Comparison of ENCODE assay signal across 1 mouse cellular context in genomic region chr9:21545916-21546788, GRCm38 (mm10).
TF ChIP-seq lines count a peak whose summit lies in the region.

No protein-coding gene starts in this region.

TF ChIP-seq in MEL, 35 proteins besides CTCF, POLR2A, EP300 and RAD21:
- TF ChIP-seq TBP (IDR thresholded peaks at IDR 0.05; ENCODE audit: low read depth, low read length) (peak; percentile 92), ETS1 (IDR thresholded peaks at IDR 0.05; ENCODE audit: low read depth, low read length) (peak; percentile 51; the same call in 1 of the 2 replicates), MYB (IDR thresholded peaks at IDR 0.05; ENCODE audit: low read depth, low read length) (peak; percentile 64; the same call in 1 of the 2 replicates), HCFC1 (IDR thresholded peaks at IDR 0.05; ENCODE audit: low read depth, low read length) (peak; percentile 82), ZMIZ1 (IDR thresholded peaks at IDR 0.05; ENCODE audit: low read depth, low read length) (no peak; the same call in 1 of the 2 replicates), NRF1 (IDR thresholded peaks at IDR 0.05; ENCODE audit: insufficient read depth, low read depth, low read length, poor library complexity, severe bottlenecking) (peak; percentile 89), MEF2A (IDR thresholded peaks at IDR 0.05; ENCODE audit: extremely low read depth, insufficient replicate concordance, low read depth, low read length, poor library complexity, severe bottlenecking) (peak; percentile 65; the same call in 1 of the 2 replicates), MXI1 (IDR thresholded peaks at IDR 0.05; ENCODE audit: low read depth, low read length) (peak; percentile 90), MAX (IDR thresholded peaks at IDR 0.05; ENCODE audit: low read length) (peak; percentile 70), UBTF (IDR thresholded peaks at IDR 0.05; ENCODE audit: borderline replicate concordance, insufficient read depth, low read depth, low read length) (no peak), USF1 (IDR thresholded peaks at IDR 0.05; ENCODE audit: low read depth, low read length) (peak; percentile 41; the same call in 1 of the 2 replicates), ELF1 (IDR thresholded peaks at IDR 0.05; ENCODE audit: low read depth, low read length) (peak; percentile 53), NELFE (IDR thresholded peaks at IDR 0.05; ENCODE audit: low read depth, low read length) (peak; percentile 46; the same call in 1 of the 2 replicates), POLR2AphosphoS2 (IDR thresholded peaks at IDR 0.05; ENCODE audit: low read length) (no peak; the same call in none of the 2 replicates), ZKSCAN1 (IDR thresholded peaks at IDR 0.05; ENCODE audit: low read depth, low read length) (0 out of 2 replicates have a peak, but pooled peaks have one; percentile 8), GATA1 (IDR thresholded peaks at IDR 0.05; ENCODE audit: low read depth, low read length) (no peak), E2F4 (IDR thresholded peaks at IDR 0.05; ENCODE audit: borderline replicate concordance, low read depth, low read length) (peak; percentile 53; the same call in 1 of the 2 replicates), MAZ (IDR thresholded peaks at IDR 0.05; ENCODE audit: low read depth, low read length) (peak; percentile 98), SIN3A (IDR thresholded peaks at IDR 0.05; ENCODE audit: low read length) (peak; percentile 91), MYC (IDR thresholded peaks at IDR 0.05; ENCODE audit: low read depth, low read length) (peak; percentile 54), KAT2A (conservative IDR thresholded peaks at IDR 0.05; ENCODE audit: low read depth, low read length) (no peak; the same call in 1 of the 2 replicates), TCF12 (IDR thresholded peaks at IDR 0.05; ENCODE audit: low read depth, low read length) (peak; percentile 56; the same call in 1 of the 2 replicates)
